Mouse (Mus musculus) hindbrain, embryonic 10.5 days (tissue): ENCODE results near the gene Thtpa. TPM values are rescaled to one million over a fixed set of nuclear protein-coding genes. Genes with fewer than 3 reads are reported as not detected.

Source experiments
- DNase-seq: peaks from one replicate; pipeline ENCODE4 v3.0.0-alpha.2; 2017; ENCODE audit warnings: low spot score
- H3K27ac ChIP-seq: fragments of 300-500 bp; sonication (generic); 2 replicates; pipeline ENCODE4 v1.5.1; 2016; ENCODE audit warnings: mild to moderate bottlenecking, moderate library complexity
- H3K27me3 ChIP-seq: fragments of 300-500 bp; sonication (generic); 2 replicates; pipeline ENCODE4 v1.6.1; 2016; ENCODE audit warnings: mild to moderate bottlenecking; ENCODE audit not compliant: poor library complexity, insufficient read depth, severe bottlenecking
- H3K36me3 ChIP-seq: fragments of 300-500 bp; sonication (generic); 2 replicates; pipeline ENCODE4 v1.6.1; 2016; ENCODE audit warnings: mild to moderate bottlenecking, moderate library complexity
- H3K4me1 ChIP-seq: fragments of 300-500 bp; sonication (generic); replicated peaks from 2 replicates; pipeline ENCODE4 v1.6.1; 2016; ENCODE audit warnings: mild to moderate bottlenecking
- H3K4me3 ChIP-seq: fragments of 300-500 bp; sonication (generic); 2 replicates; pipeline ENCODE4 v1.5.1; 2016; ENCODE audit warnings: mild to moderate bottlenecking, moderate library complexity
- H3K9me3 ChIP-seq: fragments of 300-500 bp; sonication (generic); 2 replicates; pipeline ENCODE4 v1.6.1; 2016; ENCODE audit warnings: mild to moderate bottlenecking, moderate library complexity
- WGBS: fragments of 180-500 bp; shearing (Covaris S2); methylation state at CpG from one replicate; pipeline ENCODE4 v1.1.7; 2016; 5-methylcytosine and 5-hydroxymethylcytosine counted together
- polyA plus RNA-seq: library from polyadenylated mRNA; unstranded; fragments of >200 nt; fragmentation: Nextera tagmentation; extraction: Ambion mirVana; gene quantifications from 2 replicates; pipeline ENCODE4 v1.2.1, GENCODE M21; 2016

Thtpa gene
- polyA plus RNA-seq, 1 experiment from 2014 or later, result 26.1 TPM

GRCm38 (mm10) chr14:55081105-55081504 lies 13.5 kb upstream of the Thtpa start:
- H3K27me3 ChIP-seq, result peaks cover 25% of the 10 kb centered on the region
- H3K4me3 ChIP-seq, result no peak overlapping the region
- no peak for DNase-seq
- no peaks in the 10 kb centered on the region for H3K36me3 ChIP-seq
- H3K4me1 ChIP-seq, result peaks cover 48% of the 10 kb centered on the region
- no peak overlapping the region for H3K27ac ChIP-seq
- H3K9me3 ChIP-seq, result no peaks in the 10 kb centered on the region
- WGBS, result 30% methylated on average over 5 of the region's 5 CpGs

GRCm38 (mm10) chr14:55083481-55083880 lies 11.1 kb upstream of the Thtpa start:
- Histone ChIP-seq H3K27me3 (peaks cover 7% of the 10 kb centered on the region), H3K9me3 (no peaks in the 10 kb centered on the region), H3K27ac (no peak overlapping the region), H3K4me3 (no peak overlapping the region), H3K4me1 (peaks cover 49% of the 10 kb centered on the region), H3K36me3 (no peaks in the 10 kb centered on the region)
- no peak for DNase-seq
- 83% methylated on average over 6 of the region's 6 CpGs for WGBS

- no peaks in the 10 kb centered on the region for H3K36me3 ChIP-seq
- peaks cover 54% of the 10 kb centered on the region for H3K4me1 ChIP-seq
- 38% methylated on average over 9 of the region's 9 CpGs for WGBS
- no peaks in the 10 kb centered on the region for H3K9me3 ChIP-seq
- H3K27me3 ChIP-seq, result no peaks in the 10 kb centered on the region
- H3K27ac ChIP-seq, result peak overlapping the region; percentile 76
- no peak overlapping the region; the same call in 1 of the 2 replicates for H3K4me3 ChIP-seq
- peak; percentile 28 for DNase-seq
Observed at GRCm38 (mm10) chr14:55085324-55086008, 9.1 kb upstream of the Thtpa start.

DNA sequence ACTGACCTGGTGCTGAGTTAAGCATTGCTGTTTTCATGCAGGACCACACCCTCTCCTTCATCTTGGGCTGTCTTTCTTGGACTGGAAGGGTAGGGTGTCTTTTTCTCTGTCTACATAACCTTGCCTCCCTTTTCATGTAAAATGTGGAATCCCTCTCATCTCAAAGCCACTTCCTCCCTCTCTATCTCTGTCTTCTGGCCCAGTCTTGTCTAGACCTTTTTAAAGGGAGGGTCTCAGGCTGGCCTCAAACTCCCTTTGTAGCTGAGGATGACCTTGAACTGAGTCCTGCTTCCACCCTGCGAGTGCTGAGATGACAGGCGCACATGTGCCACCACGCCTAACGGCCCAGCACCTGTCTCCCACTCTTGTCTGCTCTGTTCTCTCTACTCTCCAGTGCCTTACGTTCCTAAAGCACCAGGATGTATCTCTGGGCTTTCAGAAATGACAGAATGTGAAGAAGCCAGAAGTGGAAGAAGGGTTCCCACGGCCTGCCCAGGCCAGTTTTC lies 8.5 kb upstream of the Thtpa start:
- Histone ChIP-seq H3K27me3 (no peaks in the 10 kb centered on the region), H3K4me3 (no peak overlapping the region), H3K36me3 (no peaks in the 10 kb centered on the region), H3K27ac (peak overlapping the region; percentile 76; the same call in 1 of the 2 replicates), H3K4me1 (peaks cover 58% of the 10 kb centered on the region), H3K9me3 (no peaks in the 10 kb centered on the region)
- no peak for DNase-seq
- WGBS, result 79% methylated on average over 6 of the region's 6 CpGs

DNA sequence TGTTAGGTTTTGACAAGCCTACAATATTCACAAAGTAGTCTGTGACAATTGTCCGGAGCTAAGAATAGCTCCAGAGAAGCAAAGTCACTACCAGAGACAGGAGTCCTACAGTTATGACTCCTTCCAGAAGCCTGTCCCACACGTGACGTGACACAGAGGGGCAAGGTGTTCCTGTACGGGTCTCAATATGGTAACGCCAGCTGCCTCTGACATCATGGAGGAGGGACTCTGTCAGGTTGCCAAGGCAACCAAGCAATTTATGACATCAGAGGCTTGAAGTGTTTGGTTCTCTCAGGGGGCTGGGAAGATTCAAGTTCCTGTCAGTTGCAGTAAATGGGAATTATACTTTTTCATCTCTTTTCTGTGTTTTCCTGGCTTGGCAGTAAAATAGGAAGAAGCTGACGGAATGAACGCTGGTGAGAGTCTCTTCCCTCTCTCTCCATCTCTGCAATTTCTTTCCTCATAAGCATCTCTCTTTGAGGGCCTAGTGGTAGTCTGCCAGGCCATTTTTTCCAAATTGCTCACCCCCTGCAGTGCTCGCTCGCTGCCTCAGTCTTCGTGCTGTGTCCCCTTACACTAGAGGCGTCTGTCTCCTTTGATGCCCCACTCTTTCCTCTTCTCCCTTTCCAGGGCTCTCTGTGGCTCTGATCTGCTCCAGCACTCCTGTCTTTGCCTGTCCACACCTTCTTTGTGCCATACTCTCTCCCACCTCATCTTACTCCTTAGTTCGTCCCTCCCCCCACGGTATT lies 5.2 kb upstream of the Thtpa start:
- 65% methylated on average over 13 of the region's 13 CpGs for WGBS
- Histone ChIP-seq H3K27me3 (0 out of 2 replicates have a peak, but pooled peaks cover 6% of the 10 kb centered on the region), H3K36me3 (no peaks in the 10 kb centered on the region), H3K4me1 (peaks cover 71% of the 10 kb centered on the region), H3K4me3 (no peak overlapping the region), H3K27ac (peak overlapping the region; percentile 12; the same call in 1 of the 2 replicates), H3K9me3 (no peaks in the 10 kb centered on the region)
- DNase-seq, result no peak

GRCm38 (mm10) chr14:55091209-55091865 lies 3.2 kb upstream of the Thtpa start:
- Histone ChIP-seq H3K27me3 (0 out of 2 replicates have a peak, but pooled peaks cover 6% of the 10 kb centered on the region), H3K27ac (peak overlapping the region; percentile 95), H3K4me1 (peaks cover 75% of the 10 kb centered on the region), H3K9me3 (no peaks in the 10 kb centered on the region), H3K4me3 (peak overlapping the region; percentile 80), H3K36me3 (no peaks in the 10 kb centered on the region)
- peak; percentile 49 for DNase-seq
- WGBS, result 2% methylated on average over 34 of the region's 34 CpGs

- Histone ChIP-seq H3K4me1 (peaks cover 75% of the 10 kb centered on the region), H3K36me3 (0 out of 2 replicates have a peak, but pooled peaks cover 4% of the 10 kb centered on the region), H3K4me3 (peak within 1 kb of the TSS; percentile 80), H3K9me3 (no peaks in the 10 kb centered on the region), H3K27me3 (0 out of 2 replicates have a peak, but pooled peaks cover 6% of the 10 kb centered on the region), H3K27ac (peak within 1 kb of the TSS; percentile 95)
- under 1% methylated on average over 34 of the region's 34 CpGs for WGBS
- peak; percentile 95 for DNase-seq
Observed at GRCm38 (mm10) chr14:55092011-55092577, 2.5 kb upstream of the Thtpa start, which contains the start of gene Zfhx2. TSS of gene Zfhx2 (minus strand) at chr14:55092324.

DNA sequence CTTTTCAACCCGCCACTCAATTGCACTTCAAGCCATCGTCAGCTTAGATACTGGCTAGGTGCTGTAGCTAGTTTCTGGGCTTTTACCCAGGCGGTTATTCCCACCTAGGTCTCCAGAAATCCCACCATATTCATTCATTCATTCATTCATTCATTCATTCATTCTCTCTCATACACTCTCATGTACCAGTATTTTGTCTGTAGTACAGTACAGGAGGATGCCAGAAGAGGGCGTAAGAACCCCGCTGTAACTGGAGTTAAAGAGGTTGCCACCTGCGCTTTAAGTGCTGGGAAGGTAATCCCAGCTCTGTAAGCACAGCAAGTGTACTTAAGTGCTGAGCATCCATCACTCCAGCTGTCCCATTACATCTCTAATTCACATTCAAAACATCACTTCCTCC lies 657 bp upstream of the Thtpa start:
- Histone ChIP-seq H3K36me3 (peaks cover 22% of the 10 kb centered on the region), H3K4me3 (peak overlapping the region; percentile 68; the same call in 1 of the 2 replicates), H3K4me1 (peaks cover 71% of the 10 kb centered on the region), H3K27me3 (0 out of 2 replicates have a peak, but pooled peaks cover 6% of the 10 kb centered on the region), H3K9me3 (no peaks in the 10 kb centered on the region), H3K27ac (no peak overlapping the region)
- DNase-seq, result no peak
- WGBS, result 38% methylated on average over 6 of the region's 6 CpGs

DNA sequence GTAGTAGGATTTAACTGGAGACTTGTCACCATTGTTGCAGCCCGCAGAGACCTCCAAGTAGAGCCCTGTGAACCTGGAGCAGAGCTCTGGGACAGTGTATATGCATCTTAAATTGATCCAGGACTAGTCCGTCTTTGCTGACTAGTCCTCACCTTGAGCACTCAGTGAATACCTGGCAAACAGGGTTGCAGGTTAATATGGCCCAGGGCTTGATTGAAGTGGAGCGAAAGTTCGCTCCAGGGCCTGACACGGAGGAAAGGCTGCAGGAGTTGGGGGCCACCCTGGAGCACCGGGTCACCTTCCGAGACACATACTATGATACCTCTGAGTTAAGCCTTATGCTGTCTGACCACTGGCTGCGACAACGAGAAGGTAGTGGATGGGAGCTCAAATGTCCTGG lies 679 bp downstream of the Thtpa start:
- H3K4me1 ChIP-seq, result peaks cover 58% of the 10 kb centered on the region

DNA sequence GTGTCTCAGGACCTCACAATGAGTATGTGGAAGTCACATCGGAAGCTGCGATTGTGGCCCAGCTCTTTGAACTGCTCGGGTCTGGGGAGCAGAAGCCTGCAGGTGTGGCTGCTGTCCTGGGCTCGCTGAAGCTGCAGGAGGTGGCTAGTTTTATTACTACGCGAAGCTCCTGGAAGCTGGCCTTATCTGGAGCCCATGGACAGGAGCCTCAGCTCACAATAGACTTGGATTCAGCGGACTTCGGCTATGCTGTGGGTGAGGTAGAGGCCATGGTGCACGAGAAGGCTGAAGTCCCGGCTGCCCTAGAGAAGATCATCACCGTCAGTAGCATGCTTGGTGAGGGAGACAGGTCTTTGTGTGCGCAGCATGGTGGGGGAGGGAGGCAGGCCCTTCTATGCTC lies 1.1 kb downstream of the Thtpa start:
- Histone ChIP-seq H3K9me3 (no peaks in the 10 kb centered on the region), H3K36me3 (peaks cover 37% of the 10 kb centered on the region), H3K27ac (peak overlapping the region; percentile 96), H3K27me3 (0 out of 2 replicates have a peak, but pooled peaks cover 6% of the 10 kb centered on the region), H3K4me1 (peaks cover 54% of the 10 kb centered on the region), H3K4me3 (peak overlapping the region; percentile 68)
- 75% methylated on average over 12 of the region's 12 CpGs for WGBS
- DNase-seq, result no peak

More for the DNA sequence above, 679 bp downstream of the Thtpa start:
- Histone ChIP-seq H3K9me3 (no peaks in the 10 kb centered on the region), H3K36me3 (peaks cover 33% of the 10 kb centered on the region), H3K27me3 (0 out of 2 replicates have a peak, but pooled peaks cover 6% of the 10 kb centered on the region), H3K27ac (peak overlapping the region; percentile 96), H3K4me3 (peak overlapping the region; percentile 68)
- 59% methylated on average over 9 of the region's 9 CpGs for WGBS
- no peak for DNase-seq

DNA sequence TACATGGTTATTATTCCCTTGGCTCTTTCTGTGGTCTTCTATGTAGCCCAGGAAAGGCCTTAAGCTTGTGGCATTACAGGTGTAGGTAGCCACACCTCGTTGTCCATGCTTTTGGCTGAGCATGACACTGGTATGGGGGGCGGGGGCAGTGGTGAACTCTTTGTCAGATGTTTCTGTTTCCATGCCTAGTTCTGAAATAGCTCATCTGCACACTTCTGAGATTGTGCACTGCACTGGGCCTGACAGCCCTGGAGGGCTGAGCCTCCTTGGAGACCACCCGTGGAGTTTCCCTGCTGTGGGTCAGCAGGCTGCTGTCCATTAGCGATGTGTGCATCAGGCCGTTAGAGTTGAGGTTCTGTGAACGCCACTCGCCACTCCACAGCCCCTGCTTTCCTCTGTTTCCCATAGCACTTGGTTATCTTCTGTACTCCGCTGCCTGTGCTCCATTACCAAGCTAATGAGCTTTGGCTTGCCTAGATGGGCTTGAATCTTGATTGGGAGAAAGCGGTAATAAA lies 2.0 kb downstream of the Thtpa start:
- Histone ChIP-seq H3K27me3 (0 out of 2 replicates have a peak, but pooled peaks cover 6% of the 10 kb centered on the region), H3K27ac (peak overlapping the region; percentile 64), H3K4me1 (peaks cover 45% of the 10 kb centered on the region), H3K4me3 (peak overlapping the region; percentile 21; the same call in 1 of the 2 replicates), H3K9me3 (no peaks in the 10 kb centered on the region), H3K36me3 (peaks cover 45% of the 10 kb centered on the region)
- DNase-seq, result no peak
- 57% methylated on average over 9 of the region's 9 CpGs for WGBS

DNA sequence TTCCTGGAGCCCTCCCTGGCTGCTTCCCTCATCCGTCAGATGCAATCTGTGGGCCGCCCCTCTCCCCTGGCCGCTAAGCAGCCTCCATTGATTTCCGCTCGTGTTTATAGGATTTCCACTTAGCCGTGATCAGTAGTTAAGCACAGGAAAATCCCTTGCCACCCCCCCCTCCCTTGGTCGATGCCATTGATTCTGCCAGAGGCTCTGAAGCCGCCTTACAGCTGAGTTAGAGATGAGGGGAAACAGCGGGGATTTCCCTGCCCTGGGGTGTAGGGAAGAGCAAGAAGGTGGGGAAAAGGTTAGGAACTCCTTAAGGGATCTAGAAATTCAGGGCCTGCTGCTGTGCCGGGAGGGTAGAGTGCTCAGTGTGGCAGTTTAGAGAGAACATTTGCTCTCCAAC lies 3.1 kb downstream of the Thtpa start:
- peaks cover 41% of the 10 kb centered on the region for H3K4me1 ChIP-seq
- H3K27me3 ChIP-seq, result 0 out of 2 replicates have a peak, but pooled peaks cover 6% of the 10 kb centered on the region
- H3K27ac ChIP-seq, result peak overlapping the region; percentile 64
- no peaks in the 10 kb centered on the region for H3K9me3 ChIP-seq
- H3K4me3 ChIP-seq, result 0 out of 2 replicates have a peak overlapping the region, but pooled peaks have one; percentile 21
- 70% methylated on average over 10 of the region's 10 CpGs for WGBS
- peaks cover 50% of the 10 kb centered on the region for H3K36me3 ChIP-seq
- DNase-seq, result no peak
